Mouse (Mus musculus) heart, postnatal 4 days (tissue): ENCODE results near the gene Pafah2. TPM values are rescaled to one million over a fixed set of nuclear protein-coding genes. Genes with fewer than 3 reads are reported as not detected.

Experiments used
- DNase-seq: peaks from one replicate; pipeline ENCODE4 v3.0.0; 2021
- total RNA-seq, 2 experiments: library from RNA; stranded (reverse); gene quantifications; 2 replicates each; pipeline ENCODE4 v1.2.3; 2021

Pafah2 gene
- total RNA-seq, 2 experiments from 2014 or later, result 8.6 to 8.9 TPM

DNA sequence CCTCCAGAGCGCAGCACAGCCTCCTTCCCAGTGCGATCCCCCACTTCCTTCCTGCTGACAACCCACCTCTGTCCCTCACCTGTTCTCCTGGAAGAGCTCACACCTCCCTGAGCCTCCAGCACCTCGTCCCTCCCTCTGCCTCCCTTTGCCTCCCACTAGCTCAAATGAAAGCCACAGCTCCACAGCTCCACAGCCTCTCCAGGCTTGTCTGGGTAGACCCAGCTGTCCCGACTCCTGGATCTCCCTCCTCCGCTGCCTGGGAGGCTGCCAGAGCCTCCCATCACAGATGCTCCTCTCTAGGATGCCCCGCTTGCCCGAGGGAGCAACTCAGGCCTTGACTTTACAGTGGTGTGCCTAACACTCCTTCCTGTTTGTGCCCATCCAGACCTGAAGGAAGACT, 29.0 kb downstream of the Pafah2 start:
- no peak for DNase-seq

DNA sequence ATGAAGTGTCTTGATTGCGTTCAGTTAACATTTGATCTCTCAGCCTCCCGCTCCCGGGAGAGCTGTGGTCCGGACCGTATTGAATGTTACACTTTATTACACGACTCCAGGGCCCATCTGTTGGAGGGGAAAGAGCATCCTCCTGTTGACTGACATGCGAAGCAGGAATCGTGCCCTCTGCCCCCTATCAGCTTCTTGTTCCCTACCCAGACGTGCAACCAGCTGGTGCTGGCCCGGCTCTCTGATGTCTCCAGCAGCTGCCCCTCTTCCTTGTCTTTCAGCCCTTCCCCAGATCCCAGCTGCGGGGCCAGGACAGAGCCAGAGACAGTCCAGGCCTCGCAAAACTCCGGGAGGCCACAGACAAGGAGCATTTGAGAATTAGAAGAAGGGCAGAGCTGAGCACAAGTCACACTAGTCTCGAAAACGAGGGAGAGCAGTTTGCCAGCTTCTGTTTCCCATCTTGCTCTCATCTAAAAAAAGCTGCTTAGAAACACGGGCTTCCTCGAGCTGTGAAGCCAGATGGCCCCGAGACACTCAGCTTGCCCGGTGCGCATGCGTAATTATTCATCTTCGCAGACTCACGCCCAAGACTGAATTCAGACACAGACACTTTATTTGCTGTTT, 34.4 kb downstream of the Pafah2 start:
- DNase-seq, result no peak

DNA sequence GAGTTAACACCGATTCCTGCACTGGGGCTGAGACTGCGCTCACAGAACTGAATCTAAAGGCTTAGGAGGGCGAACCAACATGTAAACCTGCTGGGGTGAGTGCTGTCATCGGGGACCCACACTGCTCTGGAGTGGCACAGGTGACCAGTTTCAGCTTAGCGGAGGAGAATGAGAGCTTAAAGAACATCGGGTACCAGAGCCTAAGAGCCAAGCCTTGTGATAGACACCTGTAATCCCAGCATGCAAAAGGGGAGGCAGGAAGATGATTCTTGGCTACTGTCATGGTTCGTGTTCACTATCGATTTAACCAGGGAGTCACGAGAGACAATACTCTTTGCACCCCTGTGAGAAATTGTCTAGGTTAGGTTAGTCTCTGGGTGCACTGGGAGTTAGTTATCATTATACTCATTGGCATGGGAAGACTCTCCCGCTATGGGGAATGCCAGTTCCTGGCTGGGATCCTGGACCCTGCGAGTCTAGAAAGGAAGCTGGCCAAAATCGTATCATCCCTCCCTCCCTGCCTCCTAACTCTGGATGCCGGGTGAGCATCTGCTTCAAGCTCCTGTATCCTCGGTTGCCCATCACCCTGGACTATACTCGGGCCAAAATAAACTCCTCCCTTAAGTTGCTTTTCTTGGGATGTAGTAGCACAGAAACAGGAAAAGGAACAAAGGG, 36.7 kb downstream of the Pafah2 start:
- no peak for DNase-seq

DNA sequence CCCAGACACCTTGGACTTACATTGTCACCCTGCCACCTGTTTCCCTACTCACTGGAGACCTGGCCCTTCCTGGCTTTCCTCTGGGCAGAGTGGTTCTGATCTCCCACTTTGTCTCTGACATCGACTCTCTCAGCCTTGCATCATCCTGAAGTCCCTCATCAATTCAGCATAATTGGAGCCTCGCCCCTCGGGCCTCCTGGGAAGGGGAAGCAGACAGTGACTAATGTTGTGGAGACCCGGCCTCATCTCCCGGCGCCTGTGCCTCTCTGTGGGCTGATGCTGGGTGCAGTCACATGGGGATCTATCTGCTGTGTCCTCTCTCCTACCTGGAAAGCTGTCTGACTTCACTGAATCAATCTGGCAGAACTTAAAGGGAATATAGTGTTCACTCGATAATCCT, 40.1 kb downstream of the Pafah2 start:
- no peak for DNase-seq

DNA sequence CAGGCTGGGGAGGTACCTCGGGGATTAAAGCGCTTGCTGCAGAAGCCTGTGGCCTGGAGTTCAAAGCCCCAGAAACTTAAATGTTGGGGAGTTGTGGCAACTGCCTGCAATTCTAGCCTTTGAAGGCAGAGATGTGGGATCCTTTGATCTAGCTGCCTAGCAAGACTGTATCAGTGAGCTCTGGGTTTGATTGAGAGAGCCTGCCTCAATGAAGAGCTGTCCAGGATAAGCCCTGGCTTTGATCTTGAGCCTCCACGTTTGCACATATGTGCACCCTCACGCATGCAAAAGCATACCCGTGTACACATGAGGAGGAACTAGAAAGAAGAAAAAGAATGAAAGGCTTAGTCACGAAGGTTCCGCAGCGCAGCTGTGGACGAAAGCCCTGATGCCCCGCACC, 40.5 kb downstream of the Pafah2 start:
- no peak for DNase-seq

DNA sequence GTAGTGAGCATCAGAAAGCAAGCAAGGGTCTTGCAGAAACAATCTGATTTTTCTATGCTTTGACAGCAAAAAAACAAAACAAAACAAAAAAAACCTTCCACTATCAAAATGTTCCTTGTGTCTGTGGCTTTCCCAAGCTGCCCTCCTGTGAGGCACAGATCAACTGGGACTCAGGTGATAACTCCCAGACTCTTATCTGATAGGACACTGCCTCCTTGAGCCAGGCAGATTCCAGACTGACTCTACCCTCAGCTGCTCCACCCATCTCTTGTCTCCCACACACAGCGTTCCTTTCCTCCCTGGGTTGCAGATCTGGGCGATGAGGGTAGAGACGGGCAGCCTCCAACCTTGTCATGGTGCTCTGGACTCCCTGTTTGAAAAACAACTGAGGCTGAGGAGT, 43.0 kb downstream of the Pafah2 start:
- DNase-seq, result no peak

DNA sequence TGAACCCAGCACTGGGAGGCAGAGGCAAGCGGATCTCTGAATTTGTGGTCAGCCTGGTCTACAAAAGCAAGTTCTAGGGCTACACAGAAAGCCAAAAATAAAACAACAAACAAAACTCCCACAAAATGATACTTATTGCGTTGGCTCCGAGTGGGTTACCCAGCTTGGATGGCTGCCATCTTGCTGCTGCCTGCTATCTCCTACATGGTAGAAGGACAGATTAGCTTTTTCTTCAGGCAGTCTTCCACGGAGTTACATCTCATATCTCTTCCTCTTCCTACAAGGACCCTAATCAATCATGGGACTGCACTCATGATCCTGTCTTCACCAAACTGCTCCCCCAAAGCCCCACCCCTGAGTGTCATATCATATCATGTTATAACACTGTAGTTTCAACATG, 43.8 kb downstream of the Pafah2 start:
- no peak for DNase-seq

DNA sequence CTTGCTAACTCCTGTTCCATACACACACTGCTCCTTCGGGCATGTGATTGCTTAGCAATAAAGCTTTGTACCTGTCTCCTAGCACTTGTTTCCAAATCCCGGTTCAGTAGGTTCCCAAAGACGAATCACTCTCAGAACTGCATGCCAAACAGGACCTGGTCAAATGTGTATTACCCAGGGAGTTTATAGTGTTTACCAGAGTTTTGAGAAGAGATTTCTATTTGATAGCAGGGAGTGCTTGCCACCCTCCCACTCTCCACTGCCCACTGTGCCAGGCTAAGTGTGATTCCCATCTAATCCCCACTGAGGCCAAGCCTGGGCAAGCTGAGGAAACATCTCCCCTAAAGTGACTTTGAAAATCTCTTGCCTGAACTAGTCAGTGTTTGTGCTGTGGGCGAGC, 46.1 kb downstream of the Pafah2 start:
- DNase-seq, result no peak

DNA sequence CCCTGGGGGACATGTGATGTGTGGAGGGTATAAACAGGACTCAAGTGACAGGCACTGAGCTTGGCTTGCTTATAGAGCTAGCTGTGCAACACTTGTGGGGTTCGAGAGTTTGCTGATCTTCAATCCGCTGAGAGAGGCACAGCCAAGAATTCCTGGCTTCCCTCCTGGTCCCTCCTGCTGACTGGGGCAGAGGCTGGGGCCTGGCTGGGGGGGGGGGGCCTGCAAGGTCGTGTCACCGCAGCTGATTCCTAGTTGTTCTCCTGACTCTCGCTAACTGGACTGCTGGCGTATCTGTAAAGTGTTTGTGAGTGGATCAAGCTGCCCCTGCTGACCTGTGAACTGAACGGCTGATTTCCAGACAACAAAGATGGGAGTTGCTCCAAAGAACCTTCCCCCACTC, 47.5 kb downstream of the Pafah2 start:
- no peak for DNase-seq

DNA sequence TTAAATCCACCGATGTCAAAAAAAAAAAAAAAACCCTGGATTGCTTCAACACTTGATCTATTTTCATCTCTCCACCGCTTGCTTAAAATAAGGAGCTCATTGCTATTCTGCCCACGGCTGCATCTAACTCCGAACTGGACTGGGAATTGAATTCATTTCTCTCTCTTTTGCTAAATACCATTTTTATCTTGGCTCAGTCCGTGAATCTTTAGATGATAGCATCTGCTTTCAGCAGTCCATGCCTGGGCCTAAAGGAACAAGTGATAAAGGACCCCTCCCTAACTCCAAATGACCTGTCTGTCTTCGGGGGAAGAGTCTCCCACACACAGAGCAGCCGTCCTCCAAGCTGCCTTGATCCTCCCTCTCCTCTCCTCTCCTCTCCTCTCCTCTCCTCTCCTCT, 48.8 kb downstream of the Pafah2 start:
- no peak for DNase-seq

DNA sequence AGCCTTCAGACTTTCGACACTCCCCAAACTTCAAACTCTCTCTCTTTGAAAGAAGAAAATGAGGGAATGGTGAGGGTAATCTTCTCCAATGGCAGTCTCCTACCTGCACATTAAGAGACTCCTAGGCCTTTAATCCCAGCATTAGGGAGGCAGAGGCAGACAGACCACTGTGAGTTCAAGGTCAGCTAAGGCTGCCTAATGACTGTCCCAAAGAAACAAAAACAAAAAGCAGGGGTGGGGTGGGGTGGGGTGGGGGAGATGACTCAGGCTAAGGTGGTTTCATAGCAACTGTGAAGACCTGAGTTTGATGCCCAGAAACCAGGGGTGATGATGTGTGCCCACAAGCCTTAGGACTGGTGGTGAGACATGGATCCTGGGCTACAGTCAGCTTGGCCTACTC, 49.4 kb downstream of the Pafah2 start:
- no peak for DNase-seq

DNA sequence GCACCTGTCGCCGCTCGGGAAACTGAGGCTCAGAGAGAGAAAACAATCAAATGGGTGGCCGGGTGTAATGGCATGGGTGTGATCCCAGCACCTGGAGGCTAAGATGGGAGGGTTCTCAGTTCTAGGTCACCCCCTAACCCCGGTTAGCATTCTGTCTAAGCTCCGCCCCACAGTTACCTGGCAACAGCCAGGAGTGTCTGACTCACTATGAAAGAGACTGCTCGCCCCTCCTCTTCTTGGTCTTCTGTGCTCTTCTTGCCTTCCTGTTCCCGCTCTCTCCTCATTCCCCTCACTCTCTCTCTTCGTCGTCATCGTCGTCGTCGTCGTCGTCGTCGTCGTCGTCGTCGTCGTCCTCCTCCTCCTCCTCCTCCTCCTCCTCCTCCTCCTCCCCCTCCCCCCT, 51.8 kb downstream of the Pafah2 start:
- DNase-seq, result no peak

DNA sequence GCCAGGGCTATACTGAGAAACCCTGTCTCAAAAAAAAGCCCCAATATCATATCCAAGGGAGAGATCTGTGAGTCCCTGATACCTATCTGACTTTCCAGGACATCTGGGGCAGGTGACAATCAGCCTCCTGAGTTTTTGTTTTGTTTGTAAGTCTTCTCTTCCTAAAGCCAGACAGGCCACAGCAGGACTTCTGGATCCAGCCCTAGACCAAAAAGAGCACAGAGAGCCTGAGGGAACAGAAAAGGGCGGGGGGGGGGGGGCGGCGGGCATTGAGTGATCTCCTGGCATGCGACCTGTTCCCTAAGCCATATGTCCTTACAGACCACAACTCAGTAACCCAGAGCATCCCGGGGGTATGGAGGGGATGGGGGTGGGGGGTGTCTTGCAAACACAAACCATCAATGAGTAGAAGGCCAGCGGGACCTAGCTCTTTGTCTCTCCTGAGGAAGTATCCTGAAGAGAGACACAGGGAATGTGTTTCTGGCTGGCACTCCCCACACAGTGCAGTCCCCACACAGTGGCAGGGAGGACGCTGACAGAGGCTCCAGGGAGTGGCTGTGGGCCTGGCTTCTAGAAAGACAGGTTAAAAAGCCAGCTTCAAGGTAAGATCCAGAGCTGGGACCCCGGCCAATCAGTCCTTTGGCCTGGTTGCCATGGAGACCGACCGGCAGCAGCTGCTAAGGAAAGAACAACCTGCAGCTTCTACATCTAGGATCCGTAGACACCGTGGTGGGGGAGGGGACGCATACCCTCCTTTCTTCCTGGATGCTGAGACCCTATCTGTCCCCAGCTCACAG, 53.7 kb downstream of the Pafah2 start:
- no peak for DNase-seq

DNA sequence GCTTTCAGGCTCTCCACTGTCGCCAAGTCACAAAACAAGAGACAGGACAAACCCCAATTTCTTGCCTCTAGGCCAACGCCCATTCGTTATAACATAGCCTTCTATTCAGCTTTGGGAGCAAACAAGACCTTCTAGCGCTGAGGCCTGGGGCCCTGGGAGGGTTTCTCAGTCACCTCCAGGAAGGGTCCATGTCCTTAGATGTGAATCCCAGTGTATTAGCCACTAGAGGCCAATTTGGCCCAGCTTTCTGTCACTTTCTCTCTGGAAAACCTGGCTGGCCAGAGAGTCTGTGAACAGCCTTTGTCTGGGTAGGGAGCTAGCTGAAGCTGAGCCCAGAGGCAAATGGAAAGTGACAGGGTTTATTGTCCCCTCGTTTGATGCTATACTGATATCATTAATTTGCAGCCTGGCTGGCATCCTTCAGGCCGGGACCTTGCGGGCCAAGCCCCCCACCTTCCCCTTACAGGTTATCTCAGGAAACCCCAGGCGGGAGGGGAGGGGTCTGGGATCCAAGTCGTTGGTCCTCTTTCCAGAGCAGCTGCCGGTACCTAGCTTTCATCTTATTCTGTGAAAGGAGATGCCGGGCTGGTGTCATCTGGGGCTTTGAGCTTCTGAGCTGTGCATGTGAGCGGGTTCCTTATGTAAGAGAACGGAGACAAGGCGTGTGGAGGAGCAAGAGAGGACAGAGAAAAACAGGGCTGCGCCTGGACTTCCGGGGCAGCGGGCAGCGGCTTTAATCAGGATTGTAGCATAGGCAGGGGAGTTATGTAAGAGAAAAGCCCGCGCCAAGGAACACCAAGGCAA, 54.5 kb downstream of the Pafah2 start:
- DNase-seq, result no peak

DNA sequence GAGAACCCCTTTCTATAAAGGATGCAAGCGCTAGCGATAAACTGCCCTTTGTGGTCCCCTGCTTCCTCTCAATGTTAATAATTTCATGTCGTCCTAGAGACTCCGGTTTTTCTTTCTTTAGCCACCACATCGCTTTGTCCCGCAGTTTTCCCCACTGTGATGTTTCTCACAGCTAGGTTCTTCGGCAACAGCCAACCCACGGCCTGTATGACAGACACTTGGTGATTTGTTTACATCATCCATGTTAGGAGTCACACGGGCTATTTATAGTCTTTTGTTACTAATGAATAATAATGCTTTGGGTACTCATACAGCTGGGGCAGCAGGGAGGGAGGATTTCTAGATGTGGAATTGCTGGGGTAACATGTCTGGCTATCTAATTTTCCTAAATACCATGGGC, 55.4 kb downstream of the Pafah2 start:
- no peak for DNase-seq

DNA sequence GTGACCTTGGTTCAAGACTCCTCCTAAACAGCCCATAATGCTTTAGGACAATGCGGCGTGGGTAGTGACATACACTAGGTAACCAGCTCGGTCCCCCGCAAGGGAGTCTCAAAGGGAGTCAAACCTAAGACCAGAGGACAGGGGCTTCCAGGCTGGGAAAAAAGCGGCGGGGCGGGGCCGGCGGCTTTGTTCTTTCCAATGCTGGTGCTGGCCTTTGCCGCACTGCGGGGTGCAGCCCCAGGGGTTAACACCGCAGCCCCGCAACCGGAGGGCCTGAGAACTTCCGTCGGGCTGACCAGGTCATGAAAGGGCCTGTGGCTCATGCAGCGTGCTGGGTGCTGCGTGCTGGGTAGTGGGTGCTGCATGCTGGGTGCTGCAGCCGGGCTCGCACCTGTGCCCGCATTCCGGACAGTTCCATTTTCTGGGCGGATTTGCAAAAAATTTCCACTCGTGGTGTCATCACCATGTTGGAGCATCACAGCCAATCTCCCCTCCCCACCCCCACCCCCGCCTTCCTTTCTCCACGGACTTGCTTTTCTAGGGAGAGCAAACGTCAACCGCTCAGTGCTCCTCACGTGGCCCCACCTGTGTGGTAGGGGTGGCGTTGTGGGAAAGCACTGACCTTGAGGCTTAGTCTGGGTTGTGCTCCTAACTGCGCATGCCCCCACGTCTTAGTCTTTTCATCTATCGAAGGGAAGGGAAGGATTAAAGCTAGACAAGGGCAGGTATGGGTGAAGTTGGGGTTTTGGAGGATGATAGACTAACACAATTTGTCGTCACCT, 57.7 kb downstream of the Pafah2 start:
- no peak for DNase-seq

DNA sequence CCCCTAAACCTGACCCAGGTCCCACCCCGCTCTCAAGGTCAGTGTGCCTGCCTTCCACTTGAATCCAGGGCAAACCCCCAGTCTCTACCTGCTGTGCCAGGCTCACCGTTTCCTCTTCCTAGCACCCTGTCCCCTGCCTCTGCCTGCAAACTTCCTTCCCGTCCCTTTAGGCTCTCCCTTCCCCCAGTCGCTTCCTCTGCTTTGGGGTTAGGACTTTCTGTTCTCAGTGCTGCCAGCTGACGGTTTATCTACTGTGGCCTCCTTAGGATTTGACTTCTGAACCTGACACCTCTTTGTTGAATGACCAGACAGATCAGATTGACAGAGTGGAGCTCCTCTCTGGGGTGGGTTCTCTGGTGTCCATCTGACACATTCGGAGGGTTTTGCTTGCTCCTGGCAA, 59.2 kb downstream of the Pafah2 start:
- no peak for DNase-seq

DNA sequence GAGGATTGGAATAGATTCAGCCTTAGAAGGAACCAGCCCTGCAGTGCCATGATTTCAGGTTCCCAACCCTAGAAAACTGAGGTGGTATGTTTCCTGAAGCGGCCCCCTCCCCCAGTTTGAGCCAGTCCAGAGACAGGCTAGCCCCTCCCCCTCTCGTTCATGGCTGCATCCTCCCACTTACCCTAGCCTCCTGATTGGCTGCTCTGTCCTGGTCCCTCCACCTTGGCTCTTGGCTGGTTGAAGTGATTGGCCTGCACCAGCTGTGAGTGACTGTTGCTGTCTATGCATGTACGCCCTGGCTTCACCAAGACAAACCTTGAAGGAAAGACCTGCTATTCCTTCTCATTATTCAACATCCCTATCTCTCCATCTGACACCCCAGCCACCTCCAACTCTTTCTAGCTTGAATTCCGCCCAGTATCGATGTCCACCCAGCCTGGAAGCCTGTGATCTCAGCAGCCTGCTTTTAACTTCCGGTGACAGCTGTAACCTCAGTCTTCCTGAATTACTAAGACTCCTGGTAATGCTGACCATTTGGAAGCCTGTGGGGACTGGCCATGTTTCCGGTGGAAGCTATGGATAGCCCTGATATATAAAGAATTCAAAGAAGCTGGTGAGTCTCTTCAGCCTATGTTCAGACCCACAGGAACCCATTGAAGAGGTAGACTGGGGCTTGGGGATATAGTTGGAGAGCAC, 61.2 kb downstream of the Pafah2 start:
- no peak for DNase-seq

DNA sequence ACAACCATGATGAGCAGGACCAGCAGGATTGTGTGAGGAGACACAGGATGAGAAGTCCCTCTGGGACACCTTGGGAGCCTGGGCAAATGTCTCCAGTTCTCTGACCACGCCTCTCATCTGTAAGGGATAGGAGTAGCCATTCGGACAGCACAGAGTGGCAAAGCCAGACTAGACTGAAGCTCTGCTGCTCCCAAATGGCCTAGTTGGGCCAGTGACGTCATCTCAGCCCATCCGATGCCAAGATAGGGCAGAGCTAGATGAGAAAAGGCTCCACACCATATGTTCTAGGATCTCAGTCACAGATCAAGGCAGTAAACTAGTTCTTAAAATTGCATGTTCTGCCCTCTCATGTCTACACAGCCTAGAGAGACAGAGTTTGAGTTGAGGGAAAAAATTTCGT, 62.7 kb downstream of the Pafah2 start:
- no peak for DNase-seq

DNA sequence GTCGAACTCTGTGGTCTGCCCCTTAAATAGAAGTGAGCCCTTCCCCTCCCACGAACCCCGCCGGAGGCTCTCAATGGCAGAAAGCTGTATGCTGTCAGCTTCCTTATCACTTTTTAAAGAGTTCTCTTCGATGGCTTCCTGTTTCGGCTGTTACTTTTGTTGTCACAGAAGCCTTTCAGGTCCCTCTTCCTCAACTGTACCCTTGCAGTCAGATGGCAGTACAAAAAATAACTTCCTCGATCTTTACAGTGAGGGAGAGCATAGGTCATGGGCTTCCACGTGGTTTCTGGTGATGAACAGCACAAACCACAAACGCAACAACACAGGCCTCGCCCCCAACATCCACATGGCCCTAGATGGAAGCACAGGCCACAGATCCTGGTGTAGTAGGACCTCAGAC, 64.2 kb downstream of the Pafah2 start:
- DNase-seq, result no peak

DNA sequence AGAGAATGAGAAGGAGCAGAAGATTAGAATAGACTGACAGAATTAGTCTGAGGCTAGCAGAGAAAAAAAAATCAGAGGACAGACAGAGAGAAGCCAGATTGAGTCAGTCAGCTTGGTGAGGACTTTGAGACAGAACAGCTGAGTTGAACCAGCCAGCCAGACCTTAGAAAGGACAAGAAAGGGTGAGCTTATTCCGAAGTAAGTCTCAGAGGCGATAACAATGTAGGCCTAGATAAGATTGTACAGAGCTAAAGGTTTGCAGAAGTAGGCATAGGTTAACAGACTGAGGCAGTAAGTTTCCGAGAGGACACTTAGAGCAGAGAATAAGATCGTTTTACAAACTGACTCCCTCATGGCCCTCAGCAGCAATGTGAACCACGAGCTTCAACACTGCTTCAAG, 65.1 kb downstream of the Pafah2 start:
- DNase-seq, result no peak

DNA sequence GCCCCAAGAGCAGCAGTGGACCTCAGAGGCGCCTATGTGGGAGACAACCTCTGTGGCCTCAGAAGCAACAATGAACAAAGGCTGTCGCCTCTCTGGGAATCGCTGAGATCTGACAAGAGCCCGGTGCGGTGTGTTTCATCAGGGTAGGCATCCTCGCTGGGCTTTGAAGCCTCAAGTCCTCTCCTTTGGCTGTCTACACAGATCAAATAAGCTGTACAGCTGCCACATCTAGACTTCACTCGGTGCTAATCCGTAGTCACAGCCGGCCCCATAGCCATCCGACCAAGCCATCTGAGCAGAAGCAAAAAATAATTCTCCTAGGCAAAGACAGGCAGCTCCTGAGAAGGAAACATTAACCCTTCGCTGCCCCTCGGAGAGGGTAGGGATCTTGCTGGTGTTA, 69.7 kb downstream of the Pafah2 start:
- DNase-seq, result no peak
